ENCODE assay signal across 30 mouse cellular contexts in genomic region chr4:141024992-141025391, GRCm38 (mm10). TPM values are rescaled to one million over a fixed set of nuclear protein-coding genes. Genes with fewer than 3 reads are reported as not detected.
A peak's percentile ranks its signal among the peaks of the same experiment; 100 is the strongest.
DNase-seq lines count a peak whose midpoint lies in the region; ATAC-seq and TF ChIP-seq lines count a peak whose summit lies in the region.
"Had no signal": no experiment of that assay in that cellular context is flagged by ENCODE, and none has a peak within 500 bp of the region (broad histone marks: within the 10 kb centered on the region; RNA-seq: fewer than 3 reads in every experiment).

No protein-coding gene starts in this region.

- no peaks in the 10 kb centered on the region for H3K9me3 ChIP-seq in hindbrain, embryonic 10.5 days
- H3K9me3 ChIP-seq in hindbrain, postnatal 0 days (ENCODE audit: low read length) = no peaks in the 10 kb centered on the region
- H3K9me3 ChIP-seq in E14TG2a.4 (ENCODE audit: low read length) = no peaks in the 10 kb centered on the region
- no peaks in the 10 kb centered on the region for H3K9me3 ChIP-seq in ES-Bruce4 (replicated peaks; ENCODE audit: control insufficient read depth, insufficient read depth, low read length, poor library complexity, severe bottlenecking)
- H3K9me3 ChIP-seq in intestine, embryonic 16.5 days (ENCODE audit: control insufficient read depth, low read length) = no peaks in the 10 kb centered on the region
- H3K9me3 ChIP-seq: hindbrain, embryonic 13.5 days; midbrain, embryonic 10.5 days; midbrain, embryonic 15.5 days had no signal

- no peak for DNase-seq in hindbrain, embryonic 10.5 days (ENCODE audit: low spot score)
- no peak for DNase-seq in hindbrain, postnatal 0 days (ENCODE audit: low spot score)
- no peak for DNase-seq in adrenal gland, adult 2 months
- no peak for DNase-seq in layer of hippocampus, postnatal 10 days (ENCODE audit: low spot score in 2 of 2)
- DNase-seq: adrenal gland, postnatal 36 days; B cell, adult 2 months; cerebellum, adult 18-20 months; cerebellum, postnatal 10 days; forebrain, postnatal 0 days; gastrocnemius, postnatal 10 days; heart, postnatal 36 days; kidney, adult 8-10 months; kidney, postnatal 10 days; layer of hippocampus, adult 9-11 months; lung, adult 2 months; right cerebral cortex, adult 18-20 months; spleen, adult 18-20 months; thymus, postnatal 4 days had no signal

- no peak for ATAC-seq in hindbrain, postnatal 0 days
- ATAC-seq in intestine, embryonic 16.5 days = 0 out of 2 replicates have a peak, but pooled peaks have one; percentile 26
- ATAC-seq: forebrain, postnatal 0 days; inflammation-experienced regulatory T-cells, adult 6 months; midbrain, embryonic 15.5 days; Patski had no signal

- H3K4me2 ChIP-seq in hindbrain, postnatal 0 days (ENCODE audit: low read depth, low read length) = no peak overlapping the region
- H3K4me2 ChIP-seq in intestine, embryonic 16.5 days (ENCODE audit: low read depth, low read length) = no peak overlapping the region
- H3K4me2 ChIP-seq: heart, embryonic 11.5 days; hindbrain, embryonic 13.5 days; midbrain, embryonic 15.5 days had no signal

- peaks cover 91% of the 10 kb centered on the region for H3K36me3 ChIP-seq in hindbrain, embryonic 10.5 days
- H3K36me3 ChIP-seq in hindbrain, postnatal 0 days (ENCODE audit: insufficient read depth, low read length) = peaks cover 12% of the 10 kb centered on the region
- H3K36me3 ChIP-seq in E14TG2a.4 (ENCODE audit: insufficient read depth, low read length) (peaks cover 58% of the 10 kb centered on the region), ES-Bruce4 (ENCODE audit: control insufficient read depth, insufficient read depth, low read length, poor library complexity, severe bottlenecking) (no peaks in the 10 kb centered on the region)
- peaks cover 3% of the 10 kb centered on the region; the same call in 1 of the 2 replicates for H3K36me3 ChIP-seq in intestine, embryonic 16.5 days (ENCODE audit: control insufficient read depth, insufficient read depth, low read length)

- no peak for TF ChIP-seq CTCF in hindbrain, postnatal 0 days (IDR thresholded peaks at IDR 0.05; ENCODE audit: low read depth)
- no peak for TF ChIP-seq CTCF in E14TG2a.4 (conservative IDR thresholded peaks at IDR 0.05; ENCODE audit: low read length)
- TF ChIP-seq CTCF in ES-Bruce4 (IDR thresholded peaks at IDR 0.05; ENCODE audit: low read depth, low read length) = no peak

- TF ChIP-seq POLR2A in ES-Bruce4 (IDR thresholded peaks at IDR 0.05; ENCODE audit: insufficient read depth, low read length) = no peak

- H3K27me3 ChIP-seq in hindbrain, embryonic 10.5 days (ENCODE audit: insufficient read depth, poor library complexity, severe bottlenecking) = no peaks in the 10 kb centered on the region
- H3K27me3 ChIP-seq in hindbrain, postnatal 0 days (ENCODE audit: insufficient read depth, low read length) = no peaks in the 10 kb centered on the region
- H3K27me3 ChIP-seq in E14TG2a.4 (ENCODE audit: insufficient read depth, low read length) = 0 out of 2 replicates have a peak, but pooled peaks cover 2% of the 10 kb centered on the region
- H3K27me3 ChIP-seq in ES-Bruce4 (ENCODE audit: control insufficient read depth, insufficient read depth, low read length, poor library complexity, severe bottlenecking) = no peaks in the 10 kb centered on the region
- no peaks in the 10 kb centered on the region for H3K27me3 ChIP-seq in intestine, embryonic 16.5 days (replicated peaks; ENCODE audit: control insufficient read depth, insufficient read depth, low read length)
- H3K27me3 ChIP-seq: hindbrain, embryonic 13.5 days; midbrain, embryonic 15.5 days; Patski had no signal

- H3K4me3 ChIP-seq in hindbrain, embryonic 10.5 days = no peak overlapping the region
- H3K4me3 ChIP-seq in hindbrain, postnatal 0 days (ENCODE audit: low read length) = no peak overlapping the region
- peak overlapping the region; percentile 73 for H3K4me3 ChIP-seq in E14TG2a.4 (replicated peaks; ENCODE audit: low read length)
- H3K4me3 ChIP-seq in ES-Bruce4 (ENCODE audit: low read depth, low read length) = peak overlapping the region; percentile 28; the same call in 1 of the 2 replicates
- no peak overlapping the region for H3K4me3 ChIP-seq in intestine, embryonic 16.5 days (ENCODE audit: low read length)
- H3K4me3 ChIP-seq: hindbrain, embryonic 13.5 days; midbrain, embryonic 10.5 days; midbrain, embryonic 15.5 days had no signal

- H3K4me1 ChIP-seq in hindbrain, embryonic 10.5 days (replicated peaks) = peaks cover 28% of the 10 kb centered on the region
- H3K4me1 ChIP-seq in hindbrain, postnatal 0 days (ENCODE audit: insufficient read depth, low read length) = peaks cover 13% of the 10 kb centered on the region; the same call in 1 of the 2 replicates
- H3K4me1 ChIP-seq in E14TG2a.4 (replicated peaks; ENCODE audit: low read depth, low read length) (peaks cover 37% of the 10 kb centered on the region), ES-Bruce4 (ENCODE audit: control insufficient read depth, insufficient read depth, low read length) (no peaks in the 10 kb centered on the region)
- H3K4me1 ChIP-seq in intestine, embryonic 16.5 days (ENCODE audit: control insufficient read depth, insufficient read depth, low read length) = peaks cover 19% of the 10 kb centered on the region

- TF ChIP-seq EP300 in ES-Bruce4 (IDR thresholded peaks at IDR 0.05; ENCODE audit: insufficient read depth, low read depth, low read length) = no peak

- 80% methylated on average over 27 of the region's 27 CpGs for WGBS in hindbrain, embryonic 10.5 days
- 85% methylated on average over 22 of the region's 27 CpGs for whole genome bisulfite sequencing in hindbrain, postnatal 0 days
- 76% methylated on average over 27 of the region's 27 CpGs for WGBS in intestine, embryonic 16.5 days

- peak overlapping the region; percentile 35 for H3K27ac ChIP-seq in hindbrain, embryonic 10.5 days
- no peak overlapping the region for H3K27ac ChIP-seq in hindbrain, postnatal 0 days
- no peak overlapping the region for H3K27ac ChIP-seq in ES-Bruce4 (ENCODE audit: insufficient read depth, low read length)
- no peak overlapping the region for H3K27ac ChIP-seq in intestine, embryonic 16.5 days (ENCODE audit: low read length)
- H3K27ac ChIP-seq: hindbrain, embryonic 13.5 days; midbrain, embryonic 10.5 days; midbrain, embryonic 15.5 days had no signal

- no peak overlapping the region for H3K9ac ChIP-seq in hindbrain, postnatal 0 days (replicated peaks; ENCODE audit: low read length)
- H3K9ac ChIP-seq in ES-Bruce4 (ENCODE audit: low read depth, poor library complexity, severe bottlenecking) = peak overlapping the region; percentile 52
- no peak overlapping the region for H3K9ac ChIP-seq in intestine, embryonic 16.5 days (ENCODE audit: low read depth, low read length)
- H3K9ac ChIP-seq: forebrain, postnatal 0 days; hindbrain, embryonic 13.5 days; midbrain, embryonic 15.5 days had no signal

RNA-seq across cellular contexts. Expression of gene Mfap2, which starts 14.8 kb away (rescaled TPM):
- polyA plus RNA-seq in hindbrain, embryonic 10.5 days (2016; fragmentation: Nextera tagmentation; extraction: Ambion mirVana) = 307 and 334 TPM in 2 replicates
- 20.6 and 42.3 TPM in 2 replicates for total RNA-seq in hindbrain, postnatal 0 days (2014; rRNA removed)
- 92.0 and 99.5 TPM in 2 replicates for polyA plus RNA-seq in hindbrain, postnatal 0 days (2015; fragmentation: Nextera tagmentation; extraction: Ambion mirVana)
- 4.5 and 5.2 TPM in 2 replicates for polyA plus RNA-seq in ES-Bruce4 (2011; ENCODE audit: insufficient read depth, insufficient read length, low read depth, missing spikeins)
- 312 and 334 TPM in 2 replicates for polyA plus RNA-seq in intestine, embryonic 16.5 days (2015; fragmentation: Nextera tagmentation; extraction: Ambion mirVana)
- 10 to 100 TPM in 1 of 2 experiments, 1 to 10 TPM in 1; 5.7 to 11.1 TPM for total RNA-seq in adrenal gland, adult 2 months (2021)
- 37.8 and 42.4 TPM in 2 replicates for polyA plus RNA-seq in adrenal gland, adult 2 months (2012; rRNA removed)
- total RNA-seq in layer of hippocampus, postnatal 10 days (2021) = 10 to 100 TPM; 20.9 TPM
- total RNA-seq: granulocyte monocyte progenitor cell, adult 5-6 weeks; megakaryocyte progenitor cell, adult 5-6 weeks; MEL had no signal
- polyA plus RNA-seq: inflammation-experienced regulatory T-cells, adult 6 months had no signal

RNA-seq across cellular contexts. Expression of gene Crocc, which starts 35.4 kb away (rescaled TPM):
- 11.4 and 12.0 TPM in 2 replicates for polyA plus RNA-seq in hindbrain, embryonic 10.5 days (2016; fragmentation: Nextera tagmentation; extraction: Ambion mirVana)
- total RNA-seq in hindbrain, postnatal 0 days (2014; rRNA removed) = 18.7 and 19.7 TPM in 2 replicates
- polyA plus RNA-seq in hindbrain, postnatal 0 days (2015; fragmentation: Nextera tagmentation; extraction: Ambion mirVana) = 3.8 and 3.9 TPM in 2 replicates
- 35.0 TPM in 2 replicates for polyA plus RNA-seq in ES-Bruce4 (2011; ENCODE audit: insufficient read depth, insufficient read length, low read depth, missing spikeins)
- polyA plus RNA-seq in intestine, embryonic 16.5 days (2015; fragmentation: Nextera tagmentation; extraction: Ambion mirVana) = 2.2 and 3.5 TPM in 2 replicates
- total RNA-seq in adrenal gland, adult 2 months (2021) = 1 to 10 TPM; 5.6 to 7.4 TPM
- polyA plus RNA-seq in adrenal gland, adult 2 months (2012; rRNA removed) = 7.1 and 10.5 TPM in 2 replicates
- 10 to 100 TPM; 32.2 to 42.8 TPM for total RNA-seq in layer of hippocampus, postnatal 10 days (2021)

RNA-seq across cellular contexts. Expression of gene Atp13a2, which starts 38.3 kb away (rescaled TPM):
- 54.8 and 82.1 TPM in 2 replicates for polyA plus RNA-seq in hindbrain, embryonic 10.5 days (2016; fragmentation: Nextera tagmentation; extraction: Ambion mirVana)
- 408 and 435 TPM in 2 replicates for total RNA-seq in hindbrain, postnatal 0 days (2014; rRNA removed)
- polyA plus RNA-seq in hindbrain, postnatal 0 days (2015; fragmentation: Nextera tagmentation; extraction: Ambion mirVana) = 151 and 166 TPM in 2 replicates
- 16.8 and 17.0 TPM in 2 replicates for polyA plus RNA-seq in ES-Bruce4 (2011; ENCODE audit: insufficient read depth, insufficient read length, low read depth, missing spikeins)
- polyA plus RNA-seq in intestine, embryonic 16.5 days (2015; fragmentation: Nextera tagmentation; extraction: Ambion mirVana) = 29.3 and 31.5 TPM in 2 replicates
- 10 to 100 TPM; 31.8 to 37.1 TPM for total RNA-seq in adrenal gland, adult 2 months (2021)
- polyA plus RNA-seq in adrenal gland, adult 2 months (2012; rRNA removed) = 183 and 226 TPM in 2 replicates
- 100 to 1,000 TPM; 233 to 238 TPM for total RNA-seq in layer of hippocampus, postnatal 10 days (2021)

RNA-seq across cellular contexts. Expression of gene Necap2, which starts 53.2 kb away (rescaled TPM):
- 60.2 and 66.0 TPM in 2 replicates for polyA plus RNA-seq in hindbrain, embryonic 10.5 days (2016; fragmentation: Nextera tagmentation; extraction: Ambion mirVana)
- total RNA-seq in hindbrain, postnatal 0 days (2014; rRNA removed) = 52.5 and 67.5 TPM in 2 replicates
- 51.5 and 51.8 TPM in 2 replicates for polyA plus RNA-seq in hindbrain, postnatal 0 days (2015; fragmentation: Nextera tagmentation; extraction: Ambion mirVana)
- 27.7 and 34.6 TPM in 2 replicates for polyA plus RNA-seq in ES-Bruce4 (2011; ENCODE audit: insufficient read depth, insufficient read length, low read depth, missing spikeins)
- polyA plus RNA-seq in intestine, embryonic 16.5 days (2015; fragmentation: Nextera tagmentation; extraction: Ambion mirVana) = 79.6 and 82.0 TPM in 2 replicates
- total RNA-seq in adrenal gland, adult 2 months (2021) = 10 to 100 TPM; 55.8 to 65.3 TPM
- 54.8 and 63.7 TPM in 2 replicates for polyA plus RNA-seq in adrenal gland, adult 2 months (2012; rRNA removed)
- 10 to 100 TPM; 43.7 to 48.4 TPM for total RNA-seq in layer of hippocampus, postnatal 10 days (2021)

Comparison
In these comparisons a context has a peak if more than half of its experiments do, and no peak if none do; other contexts are left out.
1. H3K4me3 ChIP-seq: peak in E14TG2a.4 (single experiment) and ES-Bruce4 (single experiment); none in hindbrain, embryonic 10.5 days (single experiment), hindbrain, postnatal 0 days (single experiment) and intestine, embryonic 16.5 days (single experiment).